Mouse (Mus musculus): ENCODE data around the gene Wdr37. TPM values are rescaled to one million over a fixed set of nuclear protein-coding genes. Genes with fewer than 3 reads are reported as not detected.
A peak's percentile ranks its signal among the peaks of the same experiment; 100 is the strongest.

Wdr37 gene
- total and polyA plus RNA-seq, 2 experiments from 2014 or later, result 38.3 to 60.7 TPM

GRCm38 (mm10) chr13:8864990-8865389 is 6.7 kb downstream of the Wdr37 start:
- Histone ChIP-seq H3K9me3 (ENCODE audit: low read length) (no peaks in the 10 kb centered on the region), H3K9ac (replicated peaks; ENCODE audit: low read length) (no peak overlapping the region), H3K4me3 (ENCODE audit: low read length) (no peak overlapping the region), H3K4me2 (ENCODE audit: low read depth, low read length) (no peak overlapping the region), H3K4me1 (ENCODE audit: insufficient read depth, low read length) (peaks cover 7% of the 10 kb centered on the region; the same call in 1 of the 2 replicates), H3K27ac (no peak overlapping the region), H3K27me3 (ENCODE audit: insufficient read depth, low read length) (no peaks in the 10 kb centered on the region), H3K36me3 (ENCODE audit: insufficient read depth, low read length) (peaks cover 9% of the 10 kb centered on the region)
- DNase-seq (ENCODE audit: low spot score) (no peak), ATAC-seq (no peak)
- no peak for TF ChIP-seq CTCF (IDR thresholded peaks at IDR 0.05; ENCODE audit: low read depth)
- 79% methylated on average over 3 of the region's 3 CpGs for WGBS

GRCm38 (mm10) chr13:8860861-8861260 is 10.8 kb downstream of the Wdr37 start:
- DNase-seq (ENCODE audit: low spot score) (no peak), ATAC-seq (no peak)
- no peak overlapping the region for H3K4me2 ChIP-seq (ENCODE audit: low read depth, low read length)
- H3K36me3 ChIP-seq (ENCODE audit: insufficient read depth, low read length), result peaks cover 9% of the 10 kb centered on the region
- H3K27me3 ChIP-seq (ENCODE audit: insufficient read depth, low read length), result no peaks in the 10 kb centered on the region
- no peak overlapping the region for H3K4me3 ChIP-seq (ENCODE audit: low read length)
- no peak overlapping the region for H3K27ac ChIP-seq
- H3K4me1 ChIP-seq (ENCODE audit: insufficient read depth, low read length), result no peaks in the 10 kb centered on the region
- no peak for TF ChIP-seq CTCF (IDR thresholded peaks at IDR 0.05; ENCODE audit: low read depth)
- no peaks in the 10 kb centered on the region for H3K9me3 ChIP-seq (ENCODE audit: low read length)
- 84% methylated on average over 9 of the region's 9 CpGs for WGBS
- no peak overlapping the region for H3K9ac ChIP-seq (replicated peaks; ENCODE audit: low read length)

GRCm38 (mm10) chr13:8858453-8858852 is 13.3 kb downstream of the Wdr37 start:
- Histone ChIP-seq H3K4me3 (ENCODE audit: low read length) (no peak overlapping the region), H3K9me3 (ENCODE audit: low read length) (no peaks in the 10 kb centered on the region), H3K4me2 (ENCODE audit: low read depth, low read length) (no peak overlapping the region), H3K9ac (replicated peaks; ENCODE audit: low read length) (no peak overlapping the region), H3K27me3 (ENCODE audit: insufficient read depth, low read length) (no peaks in the 10 kb centered on the region), H3K27ac (no peak overlapping the region), H3K36me3 (ENCODE audit: insufficient read depth, low read length) (peaks cover 17% of the 10 kb centered on the region), H3K4me1 (ENCODE audit: insufficient read depth, low read length) (no peaks in the 10 kb centered on the region)
- TF ChIP-seq CTCF (IDR thresholded peaks at IDR 0.05; ENCODE audit: low read depth), result no peak
- DNase-seq (ENCODE audit: low spot score) (no peak), ATAC-seq (no peak)
- WGBS, result 89% methylated on average over 6 of the region's 6 CpGs

GRCm38 (mm10) chr13:8854769-8855168 is 16.9 kb downstream of the Wdr37 start:
- H3K27me3 ChIP-seq (ENCODE audit: insufficient read depth, low read length), result no peaks in the 10 kb centered on the region
- no peak overlapping the region for H3K4me3 ChIP-seq (ENCODE audit: low read length)
- WGBS, result 98% methylated on average over 2 of the region's 2 CpGs
- no peaks in the 10 kb centered on the region for H3K4me1 ChIP-seq (ENCODE audit: insufficient read depth, low read length)
- ATAC-seq (no peak), DNase-seq (ENCODE audit: low spot score) (no peak)
- no peak overlapping the region for H3K9ac ChIP-seq (replicated peaks; ENCODE audit: low read length)
- no peak overlapping the region for H3K4me2 ChIP-seq (ENCODE audit: low read depth, low read length)
- no peaks in the 10 kb centered on the region for H3K9me3 ChIP-seq (ENCODE audit: low read length)
- H3K36me3 ChIP-seq (ENCODE audit: insufficient read depth, low read length), result peaks cover 14% of the 10 kb centered on the region; the same call in 1 of the 2 replicates
- H3K27ac ChIP-seq, result no peak overlapping the region
- TF ChIP-seq CTCF (IDR thresholded peaks at IDR 0.05; ENCODE audit: low read depth), result no peak

- Histone ChIP-seq H3K9ac (replicated peaks; ENCODE audit: low read length) (no peak overlapping the region), H3K36me3 (ENCODE audit: insufficient read depth, low read length) (peaks cover 23% of the 10 kb centered on the region; the same call in 1 of the 2 replicates), H3K4me1 (ENCODE audit: insufficient read depth, low read length) (no peaks in the 10 kb centered on the region), H3K4me2 (ENCODE audit: low read depth, low read length) (no peak overlapping the region), H3K27me3 (ENCODE audit: insufficient read depth, low read length) (no peaks in the 10 kb centered on the region), H3K27ac (no peak overlapping the region), H3K9me3 (ENCODE audit: low read length) (no peaks in the 10 kb centered on the region), H3K4me3 (ENCODE audit: low read length) (no peak overlapping the region)
- 96% methylated on average over 4 of the region's 4 CpGs for WGBS
- DNase-seq (ENCODE audit: low spot score) (no peak), ATAC-seq (no peak)
- no peak for TF ChIP-seq CTCF (IDR thresholded peaks at IDR 0.05; ENCODE audit: low read depth)
Observed at GRCm38 (mm10) chr13:8853424-8853823, 18.3 kb downstream of the Wdr37 start.

- Histone ChIP-seq H3K9ac (replicated peaks; ENCODE audit: low read length) (no peak overlapping the region), H3K4me3 (ENCODE audit: low read length) (no peak overlapping the region), H3K9me3 (ENCODE audit: low read length) (no peaks in the 10 kb centered on the region), H3K36me3 (ENCODE audit: insufficient read depth, low read length) (peaks cover 32% of the 10 kb centered on the region; the same call in 1 of the 2 replicates), H3K4me2 (ENCODE audit: low read depth, low read length) (no peak overlapping the region), H3K27ac (no peak overlapping the region), H3K27me3 (ENCODE audit: insufficient read depth, low read length) (no peaks in the 10 kb centered on the region), H3K4me1 (ENCODE audit: insufficient read depth, low read length) (no peaks in the 10 kb centered on the region)
- ATAC-seq (no peak), DNase-seq (ENCODE audit: low spot score) (no peak)
- WGBS, result 57% methylated on average over 1 of the region's 1 CpGs
- TF ChIP-seq CTCF (IDR thresholded peaks at IDR 0.05; ENCODE audit: low read depth), result no peak
Observed at GRCm38 (mm10) chr13:8849311-8849710, 22.4 kb downstream of the Wdr37 start.

- WGBS, result 60% methylated on average over 2 of the region's 2 CpGs
- no peak for ATAC-seq
Observed at GRCm38 (mm10) chr13:8847702-8848101, 24.0 kb downstream of the Wdr37 start.

More at GRCm38 (mm10) chr13:8847702-8848101, 24.0 kb downstream of the Wdr37 start:
- Histone ChIP-seq H3K27me3 (ENCODE audit: insufficient read depth, low read length) (no peaks in the 10 kb centered on the region), H3K4me3 (ENCODE audit: low read length) (no peak overlapping the region), H3K9me3 (ENCODE audit: low read length) (no peaks in the 10 kb centered on the region), H3K27ac (no peak overlapping the region), H3K4me1 (ENCODE audit: insufficient read depth, low read length) (no peaks in the 10 kb centered on the region), H3K9ac (replicated peaks; ENCODE audit: low read length) (no peak overlapping the region), H3K36me3 (ENCODE audit: insufficient read depth, low read length) (peaks cover 30% of the 10 kb centered on the region), H3K4me2 (ENCODE audit: low read depth, low read length) (no peak overlapping the region)
- DNase-seq (ENCODE audit: low spot score), result peak; percentile 36
- TF ChIP-seq CTCF (IDR thresholded peaks at IDR 0.05; ENCODE audit: low read depth), result peak; percentile 71
